Mouse (Mus musculus): Measurements from ENCODE around the gene Xxylt1. TPM values are rescaled to one million over a fixed set of nuclear protein-coding genes. Genes with fewer than 3 reads are reported as not detected.
A peak's percentile ranks its signal among the peaks of the same experiment; 100 is the strongest.

The Xxylt1 gene
- polyA plus RNA-seq, 1 experiment from 2014 or later = 26.8 TPM

GRCm38 (mm10) chr16:31039803-31040459 lies 41.3 kb downstream of the Xxylt1 start:
- no peaks in the 10 kb centered on the region for H3K27me3 ChIP-seq (ENCODE audit: insufficient read depth, low read length)
- no peak overlapping the region; the same call in 1 of the 2 replicates for H3K27ac ChIP-seq (ENCODE audit: low read depth)
- no peak overlapping the region for H3K4me2 ChIP-seq
- DNase-seq = peak; percentile 48
- no peak for TF ChIP-seq CTCF (IDR thresholded peaks at IDR 0.05; ENCODE audit: low read depth)
- H3K9me3 ChIP-seq (ENCODE audit: low read depth, low read length) = no peaks in the 10 kb centered on the region
- no peaks in the 10 kb centered on the region for H3K36me3 ChIP-seq (ENCODE audit: insufficient read depth)
- no peak for ATAC-seq (ENCODE audit: insufficient read depth)
- H3K9ac ChIP-seq = no peak overlapping the region
- no peak overlapping the region for H3K4me3 ChIP-seq (ENCODE audit: low read depth, low read length)
- H3K4me1 ChIP-seq (ENCODE audit: insufficient read depth) = no peaks in the 10 kb centered on the region
- 62% methylated on average over 9 of the region's 9 CpGs for WGBS

- H3K4me1 ChIP-seq (ENCODE audit: insufficient read depth) = no peaks in the 10 kb centered on the region
- H3K27ac ChIP-seq (ENCODE audit: low read depth) = no peak overlapping the region
- H3K27me3 ChIP-seq (ENCODE audit: insufficient read depth, low read length) = no peaks in the 10 kb centered on the region
- no peak for ATAC-seq (ENCODE audit: insufficient read depth)
- DNase-seq = no peak
- no peak overlapping the region for H3K9ac ChIP-seq
- 89% methylated on average over 1 of the region's 1 CpGs for WGBS
- no peaks in the 10 kb centered on the region for H3K9me3 ChIP-seq (ENCODE audit: low read depth, low read length)
- no peak overlapping the region for H3K4me3 ChIP-seq (ENCODE audit: low read depth, low read length)
- H3K4me2 ChIP-seq = no peak overlapping the region
- TF ChIP-seq CTCF (IDR thresholded peaks at IDR 0.05; ENCODE audit: low read depth) = no peak
- no peaks in the 10 kb centered on the region for H3K36me3 ChIP-seq (ENCODE audit: insufficient read depth)
Observed at GRCm38 (mm10) chr16:31037431-31037830, 43.8 kb downstream of the Xxylt1 start.

GRCm38 (mm10) chr16:31035651-31036245 lies 45.5 kb downstream of the Xxylt1 start:
- Histone ChIP-seq H3K4me2 (no peak overlapping the region), H3K27me3 (ENCODE audit: insufficient read depth, low read length) (no peaks in the 10 kb centered on the region), H3K27ac (ENCODE audit: low read depth) (no peak overlapping the region; the same call in 1 of the 2 replicates), H3K9me3 (ENCODE audit: low read depth, low read length) (no peaks in the 10 kb centered on the region), H3K36me3 (ENCODE audit: insufficient read depth) (no peaks in the 10 kb centered on the region), H3K4me1 (ENCODE audit: insufficient read depth) (no peaks in the 10 kb centered on the region), H3K4me3 (ENCODE audit: low read depth, low read length) (no peak overlapping the region), H3K9ac (no peak overlapping the region)
- no peak for ATAC-seq (ENCODE audit: insufficient read depth)
- 80% methylated on average over 8 of the region's 8 CpGs for WGBS
- no peak for TF ChIP-seq CTCF (IDR thresholded peaks at IDR 0.05; ENCODE audit: low read depth)
- peak; percentile 23 for DNase-seq

- WGBS = 53% methylated on average over 7 of the region's 7 CpGs
- no peak overlapping the region for H3K9ac ChIP-seq
Observed at GRCm38 (mm10) chr16:31035235-31035634, 46.0 kb downstream of the Xxylt1 start.

GRCm38 (mm10) chr16:31034051-31034450 lies 47.2 kb downstream of the Xxylt1 start:
- Histone ChIP-seq H3K27me3 (ENCODE audit: insufficient read depth, low read length) (no peaks in the 10 kb centered on the region), H3K9ac (no peak overlapping the region), H3K4me3 (ENCODE audit: low read depth, low read length) (no peak overlapping the region), H3K36me3 (ENCODE audit: insufficient read depth) (no peaks in the 10 kb centered on the region), H3K9me3 (ENCODE audit: low read depth, low read length) (no peaks in the 10 kb centered on the region), H3K27ac (ENCODE audit: low read depth) (no peak overlapping the region), H3K4me1 (ENCODE audit: insufficient read depth) (no peaks in the 10 kb centered on the region), H3K4me2 (no peak overlapping the region)
- ATAC-seq (ENCODE audit: insufficient read depth) (no peak), DNase-seq (no peak)
- 84% methylated on average over 3 of the region's 3 CpGs for WGBS
- no peak for TF ChIP-seq CTCF (IDR thresholded peaks at IDR 0.05; ENCODE audit: low read depth)

More at GRCm38 (mm10) chr16:31035235-31035634, 46.0 kb downstream of the Xxylt1 start:
- H3K4me2 ChIP-seq = no peak overlapping the region
- peak; percentile 31 for DNase-seq
- no peak overlapping the region for H3K27ac ChIP-seq (ENCODE audit: low read depth)
- H3K4me3 ChIP-seq (ENCODE audit: low read depth, low read length) = no peak overlapping the region
- no peaks in the 10 kb centered on the region for H3K36me3 ChIP-seq (ENCODE audit: insufficient read depth)
- no peak for TF ChIP-seq CTCF (IDR thresholded peaks at IDR 0.05; ENCODE audit: low read depth)
- H3K27me3 ChIP-seq (ENCODE audit: insufficient read depth, low read length) = no peaks in the 10 kb centered on the region
- H3K9me3 ChIP-seq (ENCODE audit: low read depth, low read length) = no peaks in the 10 kb centered on the region
- no peak for ATAC-seq (ENCODE audit: insufficient read depth)
- no peaks in the 10 kb centered on the region for H3K4me1 ChIP-seq (ENCODE audit: insufficient read depth)

GRCm38 (mm10) chr16:31029739-31030485 lies 51.3 kb downstream of the Xxylt1 start:
- H3K4me2 ChIP-seq = no peak overlapping the region
- ATAC-seq (ENCODE audit: insufficient read depth) (no peak), DNase-seq (no peak)
- no peak for TF ChIP-seq CTCF (IDR thresholded peaks at IDR 0.05; ENCODE audit: low read depth)
- WGBS = 69% methylated on average over 11 of the region's 11 CpGs
- H3K27ac ChIP-seq (ENCODE audit: low read depth) = no peak overlapping the region
- H3K9me3 ChIP-seq (ENCODE audit: low read depth, low read length) = no peaks in the 10 kb centered on the region
- no peaks in the 10 kb centered on the region for H3K27me3 ChIP-seq (ENCODE audit: insufficient read depth, low read length)
- H3K36me3 ChIP-seq (ENCODE audit: insufficient read depth) = no peaks in the 10 kb centered on the region
- no peak overlapping the region for H3K9ac ChIP-seq
- H3K4me1 ChIP-seq (ENCODE audit: insufficient read depth) = no peaks in the 10 kb centered on the region
- H3K4me3 ChIP-seq (ENCODE audit: low read depth, low read length) = no peak overlapping the region

- Histone ChIP-seq H3K27me3 (ENCODE audit: insufficient read depth, low read length) (no peaks in the 10 kb centered on the region), H3K9ac (no peak overlapping the region), H3K4me1 (ENCODE audit: insufficient read depth) (no peaks in the 10 kb centered on the region), H3K9me3 (ENCODE audit: low read depth, low read length) (no peaks in the 10 kb centered on the region), H3K4me3 (ENCODE audit: low read depth, low read length) (no peak overlapping the region), H3K36me3 (ENCODE audit: insufficient read depth) (no peaks in the 10 kb centered on the region), H3K27ac (ENCODE audit: low read depth) (peak overlapping the region; percentile 12; the same call in 1 of the 2 replicates), H3K4me2 (no peak overlapping the region)
- ATAC-seq (ENCODE audit: insufficient read depth) (no peak), DNase-seq (peak; percentile 30)
- TF ChIP-seq CTCF (IDR thresholded peaks at IDR 0.05; ENCODE audit: low read depth) = 0 out of 2 replicates have a peak, but pooled peaks have one; percentile 1
Observed at GRCm38 (mm10) chr16:31027675-31028074, 53.6 kb downstream of the Xxylt1 start.

All from lung, embryonic 14.5 days (tissue).